Mouse (Mus musculus) forelimb bud, embryonic 11.5 days (tissue): ENCODE results near the gene Pik3cd.
"Not testable (repeated sequence)": the region's sequence is repeated elsewhere in the genome, so short reads cannot be mapped to it uniquely, and the experiment has no call there.

Source experiments
- DNase-seq: peaks from one replicate; pipeline ENCODE4 v3.0.0-alpha.2; 2012; ENCODE audit warnings: low read depth, low spot score

Pik3cd gene

GRCm38 (mm10) chr4:149650493-149651193 lies 51.7 kb downstream of the Pik3cd start:
- peak; percentile 67 for DNase-seq

DNA sequence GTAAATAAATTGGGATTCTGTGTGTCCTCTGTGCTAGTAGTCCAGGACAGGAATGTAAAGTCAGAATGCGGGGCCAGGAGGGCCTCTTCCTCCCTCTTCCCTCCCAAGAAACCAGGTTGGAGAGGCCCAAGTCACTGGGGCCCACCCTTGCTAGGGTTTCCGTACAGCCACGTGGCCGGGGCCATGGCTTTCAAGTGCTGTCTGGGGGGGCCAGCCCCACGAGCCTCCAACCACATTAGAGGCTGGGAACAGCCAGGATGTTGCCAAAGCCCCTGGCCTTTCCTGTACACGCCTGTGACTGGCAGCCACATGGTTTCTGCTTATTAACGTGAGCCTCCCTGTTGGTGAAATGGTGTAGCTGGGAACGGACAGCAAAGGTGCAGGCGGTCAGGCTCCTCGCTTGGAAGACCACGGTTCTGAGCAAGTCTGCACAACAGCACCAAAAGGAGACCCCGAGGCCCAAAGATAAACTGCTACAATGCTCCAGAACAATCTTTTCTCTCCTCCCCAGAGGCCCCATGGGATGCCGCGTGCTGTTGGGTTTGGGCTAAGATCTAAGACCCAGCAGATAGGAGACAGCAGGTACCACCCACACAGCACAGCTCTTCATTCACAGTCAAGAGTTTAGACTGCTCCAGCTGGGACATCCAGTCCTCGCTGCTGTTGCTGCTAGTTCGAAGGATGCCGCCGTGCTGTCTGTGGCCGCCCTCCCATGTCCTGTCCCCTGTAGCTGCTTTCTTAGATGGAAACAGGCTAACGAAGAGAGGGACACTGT lies 54.2 kb downstream of the Pik3cd start:
- DNase-seq, result no peak

DNA sequence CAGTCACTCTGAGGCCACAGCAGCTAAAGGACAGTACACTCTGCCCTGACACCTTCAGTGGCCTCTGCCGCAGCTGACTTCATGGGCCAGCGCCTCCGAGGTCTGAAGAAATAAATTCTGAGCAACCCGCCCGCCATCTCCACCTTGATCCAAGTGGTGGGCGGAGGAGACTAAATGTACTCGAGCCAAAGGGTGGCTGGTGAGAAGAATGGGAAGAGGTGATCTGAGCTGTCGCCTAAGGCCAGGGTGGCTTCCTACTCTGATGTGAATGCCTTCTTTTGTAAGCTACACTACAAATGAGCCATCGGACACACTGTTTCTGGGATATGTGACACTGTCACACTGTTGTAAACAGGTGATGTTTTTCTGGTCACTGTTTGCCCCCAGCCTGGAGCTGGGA lies 56.6 kb downstream of the Pik3cd start:
- no peak for DNase-seq

DNA sequence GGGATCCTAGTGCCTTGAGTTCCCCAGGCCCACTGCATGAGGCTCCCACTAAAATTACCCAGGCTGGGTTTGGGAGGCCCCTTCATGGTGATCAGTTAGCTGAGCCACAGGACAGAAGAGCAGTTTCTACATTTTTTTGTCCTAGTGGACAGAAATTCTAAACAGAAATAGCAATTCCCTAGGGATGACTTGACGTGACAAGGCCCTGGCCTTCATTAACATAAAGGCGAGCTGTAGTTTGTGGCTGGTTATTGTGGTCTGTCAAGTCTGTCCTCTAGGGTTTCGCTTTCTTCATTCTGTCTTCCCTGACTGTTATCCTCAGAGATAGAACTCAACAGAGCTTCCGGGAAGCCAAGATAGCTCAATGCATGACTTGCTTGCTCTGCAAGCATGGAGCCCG lies 60.4 kb downstream of the Pik3cd start:
- no peak for DNase-seq

- no peak for DNase-seq
Measured at GRCm38 (mm10) chr4:149641400-149641799, 61.0 kb downstream of the Pik3cd start.

GRCm38 (mm10) chr4:149640831-149641230 lies 61.5 kb downstream of the Pik3cd start:
- DNase-seq, result no peak

DNA sequence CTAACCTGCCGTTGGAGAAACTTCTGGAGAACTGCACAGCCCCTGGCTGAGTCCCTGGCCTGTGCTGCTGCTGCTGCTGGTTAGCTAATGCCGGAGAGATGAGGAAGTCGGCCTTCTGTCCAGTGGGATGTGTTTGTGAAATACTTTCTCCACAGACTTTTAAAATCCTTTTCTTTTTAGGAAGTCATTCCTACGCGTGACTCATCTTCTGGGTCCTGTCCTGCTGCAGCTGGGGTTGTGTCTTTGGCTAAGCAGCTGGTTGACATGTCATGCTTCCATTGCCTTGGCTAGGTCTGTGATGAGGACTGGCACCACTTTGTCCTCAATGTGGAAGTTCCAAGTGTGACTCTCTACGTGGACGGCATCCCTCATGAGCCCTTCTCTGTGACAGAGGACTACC lies 64.4 kb downstream of the Pik3cd start:
- no peak for DNase-seq

GRCm38 (mm10) chr4:149635915-149636415 lies 66.4 kb downstream of the Pik3cd start:
- DNase-seq, result no peak

DNA sequence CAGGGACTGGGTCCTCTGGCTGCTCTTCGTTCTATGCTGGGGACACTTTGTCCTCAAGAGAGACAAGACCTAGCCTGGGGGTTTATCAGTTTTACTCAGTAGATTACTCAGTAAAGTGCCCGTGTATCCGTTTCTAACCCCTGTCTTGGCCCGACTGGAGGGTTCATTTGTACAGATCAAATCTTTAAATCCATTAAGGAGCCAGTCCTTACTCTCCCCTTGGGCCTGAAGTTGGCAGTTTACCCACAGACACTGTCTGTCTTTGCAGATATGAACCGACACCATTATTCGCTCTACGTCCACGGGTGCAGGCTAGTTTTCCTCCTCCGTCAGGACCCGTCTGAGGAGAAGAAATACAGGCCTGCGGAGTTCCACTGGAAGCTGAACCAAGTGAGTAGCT lies 67.4 kb downstream of the Pik3cd start:
- DNase-seq, result no peak

GRCm38 (mm10) chr4:149634157-149634556 lies 68.2 kb downstream of the Pik3cd start:
- DNase-seq, result no peak

- DNase-seq, result no peak
Measured at GRCm38 (mm10) chr4:149632670-149633307, 69.6 kb downstream of the Pik3cd start.

DNA sequence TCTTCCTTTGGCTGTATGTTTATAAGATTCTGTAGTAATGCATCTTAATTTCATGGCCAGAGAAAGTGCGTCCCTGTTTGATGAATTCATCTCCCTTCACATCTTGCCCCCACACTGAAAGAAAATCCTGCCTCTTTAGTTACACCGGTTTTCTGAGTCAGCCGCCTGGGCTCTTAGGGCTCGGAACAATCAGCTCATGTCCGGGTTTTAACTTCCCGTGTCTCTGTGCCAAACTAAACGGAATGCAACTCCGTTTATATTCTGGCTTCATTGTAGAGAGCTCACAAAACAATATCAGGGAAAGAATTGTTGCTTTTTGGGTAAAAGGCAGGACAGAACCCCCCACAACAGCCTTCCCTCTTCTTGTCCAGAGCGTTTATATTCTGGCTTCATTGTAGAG lies 73.6 kb downstream of the Pik3cd start:
- DNase-seq, result no peak

DNA sequence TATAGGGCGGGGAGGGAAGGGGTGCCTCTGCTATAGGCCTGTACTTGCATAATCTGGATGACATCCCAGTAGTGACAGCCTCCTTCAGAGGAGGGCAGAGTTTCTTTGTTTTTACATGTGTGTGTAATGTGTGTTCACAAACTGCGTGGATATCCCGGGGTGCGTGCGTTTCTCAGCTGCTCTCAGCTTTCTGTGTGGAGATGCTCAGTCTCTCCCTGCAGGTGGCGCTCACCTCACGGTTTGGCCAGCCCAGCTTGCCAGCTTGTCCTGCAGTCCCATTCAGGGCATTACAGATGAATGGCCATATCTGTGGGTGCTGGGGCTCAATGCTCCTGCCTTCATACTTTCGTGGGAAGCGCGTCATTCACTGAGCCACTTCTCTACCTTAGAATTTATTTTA lies 74.0 kb downstream of the Pik3cd start:
- DNase-seq, result peak; percentile 26

DNA sequence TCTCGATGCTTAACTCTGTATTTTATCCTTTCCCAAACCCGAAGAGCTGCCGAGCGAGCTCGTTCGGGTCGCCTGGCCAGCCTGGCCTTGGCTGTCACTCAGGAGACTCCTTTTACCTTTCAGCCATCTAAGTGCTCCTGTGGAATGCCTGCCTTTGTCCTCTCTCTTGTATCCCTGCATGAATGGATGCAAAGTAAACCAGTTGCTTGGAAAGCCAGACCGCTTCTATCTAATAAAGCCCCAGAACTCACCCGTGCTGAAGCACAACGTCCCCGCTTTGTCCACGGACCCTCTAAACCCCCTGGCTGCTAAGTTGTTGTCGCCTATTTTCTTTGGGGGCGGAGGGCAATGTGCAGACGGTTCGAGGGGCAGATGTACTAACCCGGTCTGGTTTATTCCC lies 75.6 kb downstream of the Pik3cd start:
- no peak for DNase-seq

- DNase-seq, result no peak
Measured at GRCm38 (mm10) chr4:149623711-149624110, 78.7 kb downstream of the Pik3cd start.

DNA sequence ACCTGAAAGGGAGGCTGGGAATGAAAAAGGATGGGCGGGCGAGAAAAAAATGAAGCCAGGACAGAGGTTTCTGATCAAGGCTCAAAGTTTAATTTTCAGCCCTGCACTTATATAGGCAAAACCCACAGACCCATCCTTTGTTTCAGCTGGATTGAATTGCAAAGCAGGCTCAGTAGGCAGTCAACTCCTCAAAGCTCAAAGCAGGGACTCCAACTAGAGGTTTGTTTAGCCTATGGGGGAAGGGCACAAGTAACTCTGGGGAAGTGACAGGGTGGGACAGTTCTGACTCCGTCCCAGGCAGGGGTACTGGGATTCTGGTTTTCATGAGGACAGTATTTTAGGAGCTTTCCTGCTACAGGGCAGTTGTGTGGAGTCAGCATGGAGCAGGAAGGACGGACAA lies 81.1 kb downstream of the Pik3cd start:
- DNase-seq, result no peak

DNA sequence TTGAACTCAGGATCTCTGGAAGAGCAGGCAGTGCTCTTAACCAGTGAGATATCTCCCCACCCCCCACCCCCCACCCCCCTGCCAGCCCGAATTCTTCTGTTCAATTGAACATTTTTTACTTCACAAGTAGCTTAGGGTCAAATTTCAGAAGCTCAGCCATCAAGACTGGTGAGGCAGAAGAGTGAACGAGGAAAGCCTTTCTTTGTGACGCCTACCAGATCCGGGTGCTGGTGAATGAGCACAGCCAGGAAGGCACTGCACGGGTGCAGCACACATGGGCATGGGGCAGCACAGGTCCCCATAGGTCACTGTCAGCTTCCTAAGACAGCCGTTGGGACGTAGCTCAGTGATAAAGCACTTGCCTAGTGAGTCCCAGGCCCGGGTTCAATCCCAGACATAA lies 82.4 kb downstream of the Pik3cd start:
- DNase-seq, result no peak

GRCm38 (mm10) chr4:149616999-149617398 lies 85.4 kb downstream of the Pik3cd start:
- not testable (repeated sequence) for DNase-seq

DNA sequence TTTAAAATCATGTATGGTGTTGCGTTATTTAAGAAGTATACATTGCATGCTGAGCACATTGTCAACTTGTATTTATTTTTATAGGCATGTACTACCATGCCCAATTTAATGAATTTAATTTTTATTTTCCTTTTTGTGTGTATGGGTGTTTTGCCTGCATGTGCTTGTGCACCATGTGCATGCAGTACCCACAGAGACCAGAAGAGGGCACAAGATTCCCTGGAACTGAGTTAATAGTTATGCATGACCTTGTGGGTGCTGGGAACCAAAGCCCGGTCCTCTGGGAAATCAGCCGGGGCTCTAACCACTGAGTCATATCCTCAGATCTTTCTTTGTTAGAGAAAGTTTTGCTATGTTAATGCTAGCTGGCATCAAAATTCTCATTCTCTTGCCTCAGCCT lies 87.5 kb downstream of the Pik3cd start:
- no peak for DNase-seq

GRCm38 (mm10) chr4:149613497-149613896 lies 88.9 kb downstream of the Pik3cd start:
- not testable (repeated sequence) for DNase-seq

DNA sequence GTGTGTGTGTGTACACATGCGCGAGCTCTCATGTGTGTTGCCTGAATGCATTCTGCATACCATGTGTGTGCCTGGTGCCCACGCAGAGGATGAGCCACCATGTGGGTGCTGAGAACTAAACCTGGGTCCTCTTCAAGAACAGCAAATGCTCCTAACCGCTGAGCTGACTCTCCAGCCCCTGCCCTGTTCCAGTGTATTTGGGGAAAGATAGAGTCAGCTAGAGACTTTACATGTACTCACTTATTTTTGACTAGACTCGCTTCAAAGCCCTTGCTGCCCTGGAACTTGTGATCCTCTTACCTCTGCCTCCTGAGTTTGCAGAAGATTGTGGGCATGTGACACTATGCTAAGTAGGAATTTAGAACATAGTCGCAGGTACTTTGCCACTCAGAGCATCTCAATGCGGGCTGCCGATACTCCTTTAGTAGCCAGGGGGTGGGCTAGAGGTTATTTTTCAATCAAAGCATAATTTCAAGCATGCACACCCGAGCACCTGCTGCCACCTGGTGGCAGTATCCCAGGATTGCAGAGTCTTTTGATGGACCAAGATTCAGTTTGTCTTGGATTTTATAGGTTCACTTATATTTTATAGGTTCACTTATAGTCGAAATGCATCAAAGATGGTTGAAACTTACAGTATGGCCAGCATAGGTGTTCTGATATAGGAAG lies 90.9 kb downstream of the Pik3cd start:
- DNase-seq, result peak; percentile 72
